In genomic region chr15:84481259-84481877, GRCm38 (mm10) we compare ENCODE assay signal across 13 mouse cellular contexts. TPM values are rescaled to one million over a fixed set of nuclear protein-coding genes. Genes with fewer than 3 reads are reported as not detected.
DNase-seq lines count a peak whose midpoint lies in the region; ATAC-seq and TF ChIP-seq lines count a peak whose summit lies in the region.
"Had no signal": no experiment of that assay in that cellular context is flagged by ENCODE, and none has a peak within 500 bp of the region (broad histone marks: within the 10 kb centered on the region; RNA-seq: fewer than 3 reads in every experiment).

No protein-coding gene starts in this region.

- peaks cover 6% of the 10 kb centered on the region; the same call in 1 of the 2 replicates for H3K4me1 ChIP-seq in limb, embryonic 14.5 days (ENCODE audit: control insufficient read depth, insufficient read depth, low read length)

- no peak overlapping the region for H3K4me3 ChIP-seq in limb, embryonic 14.5 days (replicated peaks; ENCODE audit: low read length)

- TF ChIP-seq POLR2A in limb, embryonic 14.5 days (IDR thresholded peaks at IDR 0.05; ENCODE audit: borderline replicate concordance, extremely low read depth, insufficient read depth, insufficient read length) = no peak

- no peaks in the 10 kb centered on the region for H3K9me3 ChIP-seq in limb, embryonic 14.5 days (ENCODE audit: control insufficient read depth, low read length)

- H3K27me3 ChIP-seq in limb, embryonic 14.5 days (ENCODE audit: control insufficient read depth, insufficient read depth, low read length) = no peaks in the 10 kb centered on the region

- H3K36me3 ChIP-seq in limb, embryonic 14.5 days (ENCODE audit: control insufficient read depth, insufficient read depth, low read length) = no peaks in the 10 kb centered on the region

- peak; percentile 44; the same call in 1 of the 2 replicates for ATAC-seq in limb, embryonic 14.5 days (ENCODE audit: low FRiP score, low read depth)
- ATAC-seq: Patski had no signal

- H3K4me2 ChIP-seq in limb, embryonic 14.5 days (replicated peaks; ENCODE audit: low read depth, low read length, severe bottlenecking) = no peak overlapping the region

- 13% methylated on average over 13 of the region's 13 CpGs for WGBS in limb, embryonic 14.5 days

- H3K27ac ChIP-seq in limb, embryonic 14.5 days (replicated peaks; ENCODE audit: low read depth, low read length) = no peak overlapping the region
- H3K27ac ChIP-seq: liver, embryonic 14.5 days had no signal

- DNase-seq in retina, postnatal 1 day = peak; percentile 60
- DNase-seq in retina, embryonic 14.5 days (ENCODE audit: low spot score) = no peak
- DNase-seq in kidney, adult 9 months = peak; percentile 42
- peak; percentile 40 for DNase-seq in limb, embryonic 14.5 days (ENCODE audit: low spot score)
- DNase-seq in gastrocnemius, adult 8-10 months (ENCODE audit: low spot score in 2 of 2) = no peak
- no peak for DNase-seq in lung, postnatal 10 days
- no peak for DNase-seq in spleen, postnatal 36 days (ENCODE audit: low spot score in 2 of 2)
- DNase-seq: adrenal gland, adult 2 months; lung, postnatal 4 days; right cerebral cortex, postnatal 14 days had no signal

- no peak overlapping the region for H3K9ac ChIP-seq in limb, embryonic 14.5 days (ENCODE audit: low read depth, low read length, severe bottlenecking)
- H3K9ac ChIP-seq: liver, embryonic 14.5 days had no signal

RNA-seq across cellular contexts. Expression of gene Shisal1, which starts 34.5 kb away (rescaled TPM):
- 7.7 and 8.7 TPM in 2 replicates for polyA plus RNA-seq in limb, embryonic 14.5 days (2012; rRNA removed)
- 4.9 and 5.8 TPM in 2 replicates for polyA plus RNA-seq in limb, embryonic 14.5 days (2014; fragmentation: Nextera tagmentation; extraction: Ambion mirVana)
- 1 to 10 TPM in 2 of 4 experiments, under 1 TPM in 2; 0.31 to 1.1 (median 0.76) TPM for total RNA-seq in gastrocnemius, adult 8-10 months (2022)
- total RNA-seq: common myeloid progenitor, adult 5-6 weeks had no signal

Comparison
In these comparisons a context has a peak if more than half of its experiments do, and no peak if none do; other contexts are left out.
1. DNase-seq: peak in retina, postnatal 1 day (single experiment), kidney, adult 9 months (single experiment) and limb, embryonic 14.5 days (single experiment); none in retina, embryonic 14.5 days (single experiment), gastrocnemius, adult 8-10 months (0 of 2), lung, postnatal 10 days (single experiment) and spleen, postnatal 36 days (0 of 2).